Mouse (Mus musculus): ENCODE results near the gene F2.

DNA sequence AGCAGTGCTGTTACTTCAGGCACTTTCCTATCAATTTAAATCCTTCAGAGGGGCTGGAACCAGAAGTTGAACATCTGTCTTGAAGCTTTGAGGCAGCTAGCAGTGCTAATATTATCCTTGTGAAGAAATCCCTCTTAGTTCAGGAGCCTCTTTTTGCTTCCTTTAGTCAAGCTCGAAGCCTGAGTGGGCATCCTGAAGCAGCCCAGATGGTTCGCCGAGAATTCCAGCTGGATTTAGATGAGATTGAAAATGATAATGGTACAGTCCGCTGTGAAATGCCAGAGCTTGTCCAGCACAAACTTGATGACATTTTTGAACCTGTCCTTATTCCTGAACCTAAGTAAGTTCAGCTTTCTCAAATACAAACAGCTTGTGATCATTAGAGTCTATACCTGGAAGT is 35.7 kb downstream of the F2 start:
- TF ChIP-seq CTCF (IDR thresholded peaks at IDR 0.05; ENCODE audit: borderline replicate concordance, control insufficient read depth, extremely low read depth, insufficient read depth, low read length, poor library complexity): no peak
- no peak for TF ChIP-seq POLR2A (IDR thresholded peaks at IDR 0.05; ENCODE audit: control insufficient read depth, extremely low read depth, insufficient read depth, low read length, poor library complexity)
